Mouse (Mus musculus): ENCODE measurements around the gene Dgki. TPM values are rescaled to one million over a fixed set of nuclear protein-coding genes. Genes with fewer than 3 reads are reported as not detected.

Gene Dgki
- total and polyA plus RNA-seq, 3 experiments: 4.4 to 8.7 (median 7.7) TPM

GRCm38 (mm10) chr6:37298982-37299381 is 1.0 kb downstream of the Dgki start:
- DNase-seq (ENCODE audit: extremely low read depth): no peak
- H3K9me3 ChIP-seq (replicated peaks; ENCODE audit: low read length): no peaks in the 10 kb centered on the region
- H3K4me1 ChIP-seq (ENCODE audit: control insufficient read depth in 1 of 2, insufficient read depth in 2 of 2): peaks cover 8 to 33% of the 10 kb centered on the region in 2 experiments
- in situ Hi-C loops (cut with MboI; ENCODE audit: low pct_ligation_motif_present, low pct_unique_long_range_greater_than_20kb, low sequenced_read_pairs) (no loop called here), dilution Hi-C loops (cut with MboI; ENCODE audit: extremely low pct_ligation_motif_present, extremely low pct_unique_long_range_greater_than_20kb, low sequenced_read_pairs) (no loop called here)
- no peak overlapping the region for H3K27ac ChIP-seq (ENCODE audit: insufficient read depth, low read depth)
- 0 out of 2 replicates have a peak, but pooled peaks have one; percentile 9 for TF ChIP-seq EP300 (IDR thresholded peaks at IDR 0.05; ENCODE audit: low read length)
- no peak for TF ChIP-seq ZNF384 (IDR thresholded peaks at IDR 0.05; ENCODE audit: low read depth, low read length)
- peak overlapping the region; percentile 99 for H3K4me2 ChIP-seq (ENCODE audit: insufficient read depth, low read depth, poor library complexity, severe bottlenecking)
- peak overlapping the region; percentile 8 for H3K9ac ChIP-seq (ENCODE audit: insufficient read depth, low read depth)
- peaks cover 15% of the 10 kb centered on the region for H3K27me3 ChIP-seq (replicated peaks)
- H3K36me3 ChIP-seq (replicated peaks in 1 of 2; ENCODE audit: control insufficient read depth in 1 of 2, insufficient read depth in 1 of 2, low read length in 1 of 2): no peaks in the 10 kb centered on the region
- H3K4me3 ChIP-seq (replicated peaks in 1 of 3; ENCODE audit: low read depth in 2 of 3, low read length in 2 of 3, poor library complexity in 1 of 3): peak overlapping the region; percentile 58 to 68 (median 65)
- no peaks in the 10 kb centered on the region for H3K79me2 ChIP-seq (replicated peaks; ENCODE audit: control insufficient read depth, extremely low read depth, insufficient read depth, poor library complexity, severe bottlenecking)

- in situ Hi-C loops (cut with MboI; ENCODE audit: low pct_ligation_motif_present, low pct_unique_long_range_greater_than_20kb, low sequenced_read_pairs) (no loop called here), dilution Hi-C loops (cut with MboI; ENCODE audit: extremely low pct_ligation_motif_present, extremely low pct_unique_long_range_greater_than_20kb, low sequenced_read_pairs) (no loop called here)
- peak; percentile 91 for DNase-seq (ENCODE audit: extremely low read depth)
- H3K36me3 ChIP-seq (replicated peaks in 1 of 2; ENCODE audit: control insufficient read depth in 1 of 2, insufficient read depth in 1 of 2, low read length in 1 of 2): no peaks in the 10 kb centered on the region
- peak overlapping the region; percentile 83 for H3K27ac ChIP-seq (ENCODE audit: insufficient read depth, low read depth)
- H3K9me3 ChIP-seq (replicated peaks; ENCODE audit: low read length): no peaks in the 10 kb centered on the region
- H3K4me3 ChIP-seq (replicated peaks in 1 of 3; ENCODE audit: low read depth in 2 of 3, low read length in 2 of 3, poor library complexity in 1 of 3): peak overlapping the region; percentile 36 to 65 (median 57)
- peak overlapping the region; percentile 99 for H3K4me2 ChIP-seq (ENCODE audit: insufficient read depth, low read depth, poor library complexity, severe bottlenecking)
- H3K4me1 ChIP-seq (ENCODE audit: control insufficient read depth in 1 of 2, insufficient read depth in 2 of 2): peaks cover 8 to 43% of the 10 kb centered on the region in 2 experiments
- H3K79me2 ChIP-seq (replicated peaks; ENCODE audit: control insufficient read depth, extremely low read depth, insufficient read depth, poor library complexity, severe bottlenecking): no peaks in the 10 kb centered on the region
- peak overlapping the region; percentile 29; the same call in 1 of the 2 replicates for H3K9ac ChIP-seq (ENCODE audit: insufficient read depth, low read depth)
- peaks cover 15% of the 10 kb centered on the region for H3K27me3 ChIP-seq (replicated peaks)
- TF ChIP-seq TCF12 (IDR thresholded peaks at IDR 0.05; ENCODE audit: low read depth, low read length) (peak; percentile 71), E2F4 (IDR thresholded peaks at IDR 0.05; ENCODE audit: insufficient replicate concordance, low read depth, low read length) (no peak), GABPA (IDR thresholded peaks at IDR 0.05; ENCODE audit: insufficient replicate concordance, low read depth, low read length) (no peak), HCFC1 (IDR thresholded peaks at IDR 0.05; ENCODE audit: low read depth, low read length) (no peak), USF2 (conservative IDR thresholded peaks at IDR 0.05; ENCODE audit: low read depth, low read length) (no peak), PAX5 (IDR thresholded peaks at IDR 0.05; ENCODE audit: low read length) (no peak), RAD21 (IDR thresholded peaks at IDR 0.05; ENCODE audit: low read depth, low read length) (no peak; the same call in none of the 2 replicates), ZKSCAN1 (IDR thresholded peaks at IDR 0.05; ENCODE audit: borderline replicate concordance, low read depth, low read length) (no peak), MAZ (IDR thresholded peaks at IDR 0.05; ENCODE audit: low read depth, low read length) (peak; percentile 57), TBP (conservative IDR thresholded peaks at IDR 0.05; ENCODE audit: low read depth, low read length) (peak; percentile 95), ELF1 (IDR thresholded peaks at IDR 0.05; ENCODE audit: low read depth, low read length) (peak; percentile 59), CHD2 (IDR thresholded peaks at IDR 0.05; ENCODE audit: low read length) (peak; percentile 42; the same call in 1 of the 2 replicates), UBTF (IDR thresholded peaks at IDR 0.05; ENCODE audit: low read depth, low read length) (no peak), KAT2A (IDR thresholded peaks at IDR 0.05; ENCODE audit: insufficient replicate concordance, low read length) (no peak), JUN (IDR thresholded peaks at IDR 0.05; ENCODE audit: insufficient read depth, low read depth, low read length) (no peak), MAX (IDR thresholded peaks at IDR 0.05; ENCODE audit: low read length) (no peak; the same call in 1 of the 2 replicates), ZNF384 (IDR thresholded peaks at IDR 0.05; ENCODE audit: low read depth, low read length) (no peak), USF1 (IDR thresholded peaks at IDR 0.05; ENCODE audit: low read depth, low read length) (no peak; the same call in 1 of the 2 replicates), EP300 (IDR thresholded peaks at IDR 0.05; ENCODE audit: low read length) (peak; percentile 54; the same call in 1 of the 2 replicates), POLR2AphosphoS2 (IDR thresholded peaks at IDR 0.05; ENCODE audit: low read depth, low read length) (no peak; the same call in 1 of the 2 replicates), SIN3A (IDR thresholded peaks at IDR 0.05; ENCODE audit: low read length) (no peak; the same call in none of the 2 replicates), JUND (conservative IDR thresholded peaks at IDR 0.05; ENCODE audit: low read depth, low read length) (0 out of 2 replicates have a peak, but pooled peaks have one; percentile 5), SMC3 (IDR thresholded peaks at IDR 0.05; ENCODE audit: low read depth, low read length) (no peak; the same call in 1 of the 2 replicates), BHLHE40 (IDR thresholded peaks at IDR 0.05; ENCODE audit: low read depth, low read length) (peak; percentile 94), MXI1 (IDR thresholded peaks at IDR 0.05; ENCODE audit: low read depth, low read length) (peak; percentile 60; the same call in 1 of the 2 replicates), MYC (IDR thresholded peaks at IDR 0.05; ENCODE audit: low read depth, low read length) (peak; percentile 78), RCOR1 (conservative IDR thresholded peaks at IDR 0.05; ENCODE audit: low read depth, low read length) (no peak), NELFE (IDR thresholded peaks at IDR 0.05; ENCODE audit: low read depth, low read length) (peak; percentile 85), IRF4 (IDR thresholded peaks at IDR 0.05; ENCODE audit: low read depth, low read length) (peak; percentile 69), ETS1 (conservative IDR thresholded peaks at IDR 0.05; ENCODE audit: low read depth, low read length) (peak; percentile 53)
These were observed 2.1 kb downstream of the Dgki start for GRCm38 (mm10) chr6:37297744-37298482.

All from CH12.LX (cell line).